8 mouse cellular contexts compared by ENCODE assay signal in genomic region chr3:145652322-145653131, GRCm38 (mm10). TPM values are rescaled to one million over a fixed set of nuclear protein-coding genes. Genes with fewer than 3 reads are reported as not detected.
DNase-seq lines count a peak whose midpoint lies in the region; ATAC-seq and TF ChIP-seq lines count a peak whose summit lies in the region.

No protein-coding gene starts in this region.

- peak overlapping the region; percentile 22; the same call in 1 of the 2 replicates for H3K9ac ChIP-seq in forebrain, postnatal 0 days
- no peak overlapping the region for H3K9ac ChIP-seq in hindbrain, embryonic 15.5 days
- peak overlapping the region; percentile 79 for H3K9ac ChIP-seq in lung, embryonic 14.5 days
- H3K9ac ChIP-seq in stomach, embryonic 14.5 days (replicated peaks; ENCODE audit: low read depth, low read length) = peak overlapping the region; percentile 47

- H3K4me1 ChIP-seq in testis, adult 2 months (ENCODE audit: control insufficient read depth, insufficient read depth, low read length) = peaks cover 23% of the 10 kb centered on the region
- H3K4me1 ChIP-seq in forebrain, postnatal 0 days (ENCODE audit: insufficient read depth) = peaks cover 17% of the 10 kb centered on the region
- peaks cover 61% of the 10 kb centered on the region for H3K4me1 ChIP-seq in hindbrain, embryonic 15.5 days (replicated peaks)
- peaks cover 26% of the 10 kb centered on the region for H3K4me1 ChIP-seq in lung, embryonic 14.5 days (ENCODE audit: insufficient read depth)
- peaks cover 30% of the 10 kb centered on the region; the same call in 1 of the 2 replicates for H3K4me1 ChIP-seq in stomach, embryonic 14.5 days (ENCODE audit: control insufficient read depth, insufficient read depth, low read length)

- 15% methylated on average over 20 of the region's 20 CpGs for WGBS in forebrain, postnatal 0 days
- WGBS in hindbrain, embryonic 15.5 days = 10% methylated on average over 20 of the region's 20 CpGs
- 6% methylated on average over 20 of the region's 20 CpGs for WGBS in lung, embryonic 14.5 days
- 12% methylated on average over 20 of the region's 20 CpGs for WGBS in stomach, embryonic 14.5 days

- TF ChIP-seq CTCF in testis, adult 2 months (IDR thresholded peaks at IDR 0.05; ENCODE audit: control insufficient read depth, insufficient read depth, insufficient replicate concordance, low read depth, low read length) = no peak
- no peak for TF ChIP-seq CTCF in forebrain, postnatal 0 days (IDR thresholded peaks at IDR 0.05; ENCODE audit: low read depth)
- no peak for TF ChIP-seq CTCF in lung, embryonic 14.5 days (IDR thresholded peaks at IDR 0.05; ENCODE audit: low read depth)

- H3K27me3 ChIP-seq in testis, adult 2 months (ENCODE audit: control insufficient read depth, insufficient read depth, low read length) = peaks cover 2% of the 10 kb centered on the region; the same call in 1 of the 2 replicates
- H3K27me3 ChIP-seq in forebrain, postnatal 0 days (ENCODE audit: insufficient read depth, low read length) = peaks cover 18% of the 10 kb centered on the region
- peaks cover 45% of the 10 kb centered on the region for H3K27me3 ChIP-seq in hindbrain, embryonic 15.5 days
- H3K27me3 ChIP-seq in lung, embryonic 14.5 days (ENCODE audit: insufficient read depth, low read length) = no peaks in the 10 kb centered on the region
- H3K27me3 ChIP-seq in stomach, embryonic 14.5 days (ENCODE audit: control insufficient read depth, insufficient read depth, low read length) = no peaks in the 10 kb centered on the region

- no peak for ATAC-seq in forebrain, postnatal 0 days
- ATAC-seq in hindbrain, embryonic 15.5 days (ENCODE audit: low FRiP score, low read depth) = no peak
- ATAC-seq in lung, embryonic 14.5 days (ENCODE audit: insufficient read depth) = peak; percentile 19
- no peak for ATAC-seq in stomach, embryonic 14.5 days (ENCODE audit: insufficient number of reproducible peaks, insufficient read depth, low FRiP score, low read depth)
- no peak for ATAC-seq in inflammation-experienced regulatory T-cells, adult 6 months

- peak overlapping the region; percentile 75 for H3K4me3 ChIP-seq in testis, adult 2 months (ENCODE audit: control insufficient read depth, low read depth, low read length)
- peak overlapping the region; percentile 35 for H3K4me3 ChIP-seq in forebrain, postnatal 0 days (ENCODE audit: low read depth, low read length)
- H3K4me3 ChIP-seq in hindbrain, embryonic 15.5 days = peak overlapping the region; percentile 39
- peak overlapping the region; percentile 70 for H3K4me3 ChIP-seq in lung, embryonic 14.5 days (ENCODE audit: low read depth, low read length)
- peak overlapping the region; percentile 51 for H3K4me3 ChIP-seq in stomach, embryonic 14.5 days (ENCODE audit: low read depth, low read length)

- DNase-seq in testis, postnatal 14 days (ENCODE audit: low spot score) = no peak
- peak; percentile 21 for DNase-seq in forebrain, postnatal 0 days
- peak; percentile 63 for DNase-seq in lung, embryonic 14.5 days
- no peak for DNase-seq in layer of hippocampus, adult 9-11 months

- TF ChIP-seq POLR2A in testis, adult 2 months (IDR thresholded peaks at IDR 0.05; ENCODE audit: control insufficient read depth, low read depth, low read length) = no peak

- H3K4me2 ChIP-seq in forebrain, postnatal 0 days (ENCODE audit: low read depth) = peak overlapping the region; percentile 82
- peak overlapping the region; percentile 97 for H3K4me2 ChIP-seq in hindbrain, embryonic 15.5 days
- H3K4me2 ChIP-seq in lung, embryonic 14.5 days = peak overlapping the region; percentile 88
- peak overlapping the region; percentile 80 for H3K4me2 ChIP-seq in stomach, embryonic 14.5 days (replicated peaks; ENCODE audit: low read depth, low read length)

- H3K36me3 ChIP-seq in testis, adult 2 months (ENCODE audit: control insufficient read depth, insufficient read depth, low read length) = no peaks in the 10 kb centered on the region
- no peaks in the 10 kb centered on the region for H3K36me3 ChIP-seq in forebrain, postnatal 0 days (ENCODE audit: insufficient read depth)
- no peaks in the 10 kb centered on the region for H3K36me3 ChIP-seq in hindbrain, embryonic 15.5 days
- H3K36me3 ChIP-seq in lung, embryonic 14.5 days (ENCODE audit: insufficient read depth) = peaks cover 11% of the 10 kb centered on the region
- no peaks in the 10 kb centered on the region; the same call in 1 of the 2 replicates for H3K36me3 ChIP-seq in stomach, embryonic 14.5 days (ENCODE audit: control insufficient read depth, insufficient read depth, low read length)

- H3K27ac ChIP-seq in testis, adult 2 months (ENCODE audit: control insufficient read depth, insufficient read depth, low read depth, low read length) = peak overlapping the region; percentile 72
- H3K27ac ChIP-seq in forebrain, postnatal 0 days (ENCODE audit: low read depth, low read length) = no peak overlapping the region
- no peak overlapping the region for H3K27ac ChIP-seq in hindbrain, embryonic 15.5 days (replicated peaks)
- peak overlapping the region; percentile 95 for H3K27ac ChIP-seq in lung, embryonic 14.5 days (ENCODE audit: low read depth)
- H3K27ac ChIP-seq in stomach, embryonic 14.5 days (ENCODE audit: low read length) = peak overlapping the region; percentile 91

- no peaks in the 10 kb centered on the region for H3K9me3 ChIP-seq in forebrain, postnatal 0 days (ENCODE audit: low read length)
- no peaks in the 10 kb centered on the region for H3K9me3 ChIP-seq in hindbrain, embryonic 15.5 days
- no peaks in the 10 kb centered on the region for H3K9me3 ChIP-seq in lung, embryonic 14.5 days (ENCODE audit: low read depth, low read length)
- H3K9me3 ChIP-seq in stomach, embryonic 14.5 days (ENCODE audit: control insufficient read depth, low read depth, low read length) = no peaks in the 10 kb centered on the region

RNA-seq across cellular contexts. Expression of gene Ccn1, which starts 2.7 kb away (rescaled TPM):
- polyA plus RNA-seq in testis, adult 2 months (2012; rRNA removed) = 2.0 and 4.0 TPM in 2 replicates
- 8.5 and 8.9 TPM in 2 replicates for total RNA-seq in forebrain, postnatal 0 days (2014; rRNA removed)
- polyA plus RNA-seq in forebrain, postnatal 0 days (2015; fragmentation: Nextera tagmentation; extraction: Ambion mirVana) = 11.7 and 13.6 TPM in 2 replicates
- polyA plus RNA-seq in hindbrain, embryonic 15.5 days (2015; fragmentation: Nextera tagmentation; extraction: Ambion mirVana) = 6.9 and 7.1 TPM in 2 replicates
- 33.2 and 41.6 TPM in 2 replicates for polyA plus RNA-seq in lung, embryonic 14.5 days (2014; fragmentation: Nextera tagmentation; extraction: Ambion mirVana)
- 20.9 and 25.8 TPM in 2 replicates for polyA plus RNA-seq in stomach, embryonic 14.5 days (2014; fragmentation: Nextera tagmentation; extraction: Ambion mirVana)
- polyA plus RNA-seq in inflammation-experienced regulatory T-cells, adult 6 months (2017; shearing (Covaris generic)) = not detected

Comparison
In these comparisons a context has a peak if more than half of its experiments do, and no peak if none do; other contexts are left out.
1. H3K27ac ChIP-seq: peak in testis, adult 2 months (single experiment), lung, embryonic 14.5 days (single experiment) and stomach, embryonic 14.5 days (single experiment); none in forebrain, postnatal 0 days (single experiment) and hindbrain, embryonic 15.5 days (single experiment).
2. DNase-seq: peak in forebrain, postnatal 0 days (single experiment) and lung, embryonic 14.5 days (single experiment); none in testis, postnatal 14 days (single experiment) and layer of hippocampus, adult 9-11 months (single experiment).
3. Peak in every context shown above with its lines, with median percentiles within 50 percentile points of each other: H3K4me3 ChIP-seq and H3K4me2 ChIP-seq.